Mouse (Mus musculus) natural killer cell, adult 2 months (primary cell): ENCODE data around the gene 4930435E12Rik.

Experiments used
- DNase-seq, 2 experiments: peaks; one replicate each; pipeline ENCODE4 v3.0.0; 2022; ENCODE audit warnings: low spot score in 2 of 2

The 4930435E12Rik gene

GRCm38 (mm10) chr16:38769529-38769928 lies 59.0 kb downstream of the 4930435E12Rik start:
- DNase-seq, result no peak

GRCm38 (mm10) chr16:38768386-38768785 lies 60.2 kb downstream of the 4930435E12Rik start:
- no peak for DNase-seq

- no peak for DNase-seq
Observed at GRCm38 (mm10) chr16:38767761-38768160, 60.8 kb downstream of the 4930435E12Rik start.

- DNase-seq, result no peak
Observed at GRCm38 (mm10) chr16:38766671-38767070, 61.9 kb downstream of the 4930435E12Rik start.

- DNase-seq, result no peak
Observed at GRCm38 (mm10) chr16:38763508-38763907, 65.0 kb downstream of the 4930435E12Rik start.

- no peak for DNase-seq
Observed at GRCm38 (mm10) chr16:38762401-38762800, 66.1 kb downstream of the 4930435E12Rik start.
